Mouse (Mus musculus) hindbrain, embryonic 11.5 days (tissue): ENCODE measurements around the gene 4930505A04Rik. TPM values are rescaled to one million over a fixed set of nuclear protein-coding genes. Genes with fewer than 3 reads are reported as not detected.
"Not testable (repeated sequence)": the region's sequence is repeated elsewhere in the genome, so short reads cannot be mapped to it uniquely, and the experiment has no call there.

ENCODE experiments used
- ATAC-seq: fragments of 200-750 bp; cut with Nextera tagmentation; 2 replicates; pipeline ENCODE4 v1.8.0; 2017; ENCODE audit warnings: mild to moderate bottlenecking, moderate TSS enrichment, moderate library complexity; ENCODE audit not compliant: low FRiP score
- DNase-seq: peaks from one replicate; pipeline ENCODE4 v3.0.0-alpha.2; 2015; ENCODE audit warnings: low spot score
- H3K27ac ChIP-seq: fragments of 300-500 bp; sonication (generic); 2 replicates; pipeline ENCODE4 v1.5.1; 2014; ENCODE audit warnings: mild to moderate bottlenecking, low read depth, low read length
- H3K27me3 ChIP-seq: fragments of 300-500 bp; sonication (generic); 2 replicates; pipeline ENCODE4 v1.6.1; 2014; ENCODE audit warnings: mild to moderate bottlenecking, low read length, moderate library complexity, mixed read lengths; ENCODE audit not compliant: control insufficient read depth, insufficient read depth
- H3K36me3 ChIP-seq: fragments of 300-500 bp; sonication (generic); 2 replicates; pipeline ENCODE4 v1.6.1; 2014; ENCODE audit warnings: mild to moderate bottlenecking, low read length, moderate library complexity, mixed read lengths; ENCODE audit not compliant: control insufficient read depth, insufficient read depth
- H3K4me1 ChIP-seq: fragments of 300-500 bp; sonication (generic); replicated peaks from 2 replicates; pipeline ENCODE4 v1.6.1; 2014; ENCODE audit warnings: low read length, mixed read lengths; ENCODE audit not compliant: control insufficient read depth, insufficient read depth
- H3K4me2 ChIP-seq: fragments of 300-500 bp; sonication (generic); replicated peaks from 2 replicates; pipeline ENCODE4 v1.6.1; 2014; ENCODE audit warnings: mild to moderate bottlenecking, low read depth, low read length
- H3K4me3 ChIP-seq: fragments of 300-500 bp; sonication (generic); 2 replicates; pipeline ENCODE4 v1.5.1; 2014; ENCODE audit warnings: low read depth, low read length
- H3K9ac ChIP-seq: fragments of 300-500 bp; sonication (generic); 2 replicates; pipeline ENCODE4 v1.6.1; 2014; ENCODE audit warnings: low read depth, low read length
- H3K9me3 ChIP-seq: fragments of 300-500 bp; sonication (generic); 2 replicates; pipeline ENCODE4 v1.6.1; 2016; ENCODE audit warnings: low read length; ENCODE audit not compliant: control insufficient read depth
- WGBS: fragments of 180-500 bp; shearing (Covaris S2); extraction: QIAGEN DNeasy Blood & Tissue Kit; methylation state at CpG from one replicate; pipeline ENCODE4 v1.1.7; 2014; 5-methylcytosine and 5-hydroxymethylcytosine counted together
- polyA plus RNA-seq: library from polyadenylated mRNA; unstranded; fragments of >200 nt; fragmentation: Nextera tagmentation; extraction: Ambion mirVana; gene quantifications from 2 replicates; pipeline ENCODE4 v1.2.1, GENCODE M21; 2014

The 4930505A04Rik gene
- polyA plus RNA-seq, 1 experiment from 2014 or later: not detected

DNA sequence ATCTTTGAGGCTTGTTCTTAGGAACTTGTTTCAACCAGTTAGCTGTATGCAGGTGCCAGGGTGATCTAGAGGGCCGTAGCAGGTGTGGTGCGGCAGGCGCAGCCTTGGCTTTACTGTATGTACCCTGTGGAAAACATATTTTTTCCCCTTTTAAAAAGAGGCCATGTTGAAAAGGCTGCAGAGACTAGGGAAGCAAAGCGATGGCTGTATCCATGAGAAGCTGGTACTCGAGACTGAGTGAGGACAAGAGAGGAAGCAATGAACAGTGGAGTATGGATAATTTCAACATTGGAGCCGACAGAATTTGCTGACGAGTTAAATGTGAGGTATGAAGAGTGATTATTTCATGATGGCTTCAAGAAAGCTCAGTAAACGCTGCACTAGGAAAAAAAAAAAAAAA lies 440 bp downstream of the 4930505A04Rik start:
- H3K4me3 ChIP-seq: no peak overlapping the region
- no peak overlapping the region for H3K9ac ChIP-seq
- H3K27me3 ChIP-seq: no peaks in the 10 kb centered on the region
- H3K9me3 ChIP-seq: no peaks in the 10 kb centered on the region
- H3K36me3 ChIP-seq: no peaks in the 10 kb centered on the region
- no peak overlapping the region for H3K4me2 ChIP-seq
- DNase-seq: peak; percentile 6
- 75% methylated on average over 8 of the region's 8 CpGs for WGBS
- H3K4me1 ChIP-seq: no peaks in the 10 kb centered on the region
- no peak overlapping the region for H3K27ac ChIP-seq
- no peak; the same call in 1 of the 2 replicates for ATAC-seq

GRCm38 (mm10) chr11:30454331-30454730 lies 17.3 kb downstream of the 4930505A04Rik start:
- no peak for ATAC-seq
- H3K4me3 ChIP-seq: no peak overlapping the region
- WGBS: 93% methylated on average over 4 of the region's 4 CpGs

GRCm38 (mm10) chr11:30448126-30448525 lies 23.5 kb downstream of the 4930505A04Rik start:
- no peaks in the 10 kb centered on the region for H3K4me1 ChIP-seq
- no peaks in the 10 kb centered on the region for H3K9me3 ChIP-seq
- H3K4me2 ChIP-seq: no peak overlapping the region
- H3K9ac ChIP-seq: no peak overlapping the region
- no peaks in the 10 kb centered on the region for H3K27me3 ChIP-seq
- no peak overlapping the region for H3K4me3 ChIP-seq
- ATAC-seq (no peak), DNase-seq (no peak)
- H3K27ac ChIP-seq: no peak overlapping the region
- H3K36me3 ChIP-seq: no peaks in the 10 kb centered on the region
- 94% methylated on average over 2 of the region's 2 CpGs for WGBS

More at GRCm38 (mm10) chr11:30454331-30454730, 17.3 kb downstream of the 4930505A04Rik start:
- Histone ChIP-seq H3K27ac (no peak overlapping the region), H3K4me2 (no peak overlapping the region), H3K27me3 (no peaks in the 10 kb centered on the region), H3K36me3 (no peaks in the 10 kb centered on the region), H3K9ac (no peak overlapping the region), H3K4me1 (no peaks in the 10 kb centered on the region), H3K9me3 (no peaks in the 10 kb centered on the region)
- DNase-seq: no peak

- Histone ChIP-seq H3K36me3 (no peaks in the 10 kb centered on the region), H3K27me3 (no peaks in the 10 kb centered on the region), H3K9ac (no peak overlapping the region), H3K4me1 (no peaks in the 10 kb centered on the region), H3K4me3 (no peak overlapping the region), H3K9me3 (no peaks in the 10 kb centered on the region), H3K4me2 (no peak overlapping the region), H3K27ac (no peak overlapping the region)
- WGBS: 84% methylated on average over 1 of the region's 1 CpGs
- ATAC-seq: no peak
- DNase-seq: no peak
These were observed 24.1 kb downstream of the 4930505A04Rik start for GRCm38 (mm10) chr11:30447561-30447960.

DNA sequence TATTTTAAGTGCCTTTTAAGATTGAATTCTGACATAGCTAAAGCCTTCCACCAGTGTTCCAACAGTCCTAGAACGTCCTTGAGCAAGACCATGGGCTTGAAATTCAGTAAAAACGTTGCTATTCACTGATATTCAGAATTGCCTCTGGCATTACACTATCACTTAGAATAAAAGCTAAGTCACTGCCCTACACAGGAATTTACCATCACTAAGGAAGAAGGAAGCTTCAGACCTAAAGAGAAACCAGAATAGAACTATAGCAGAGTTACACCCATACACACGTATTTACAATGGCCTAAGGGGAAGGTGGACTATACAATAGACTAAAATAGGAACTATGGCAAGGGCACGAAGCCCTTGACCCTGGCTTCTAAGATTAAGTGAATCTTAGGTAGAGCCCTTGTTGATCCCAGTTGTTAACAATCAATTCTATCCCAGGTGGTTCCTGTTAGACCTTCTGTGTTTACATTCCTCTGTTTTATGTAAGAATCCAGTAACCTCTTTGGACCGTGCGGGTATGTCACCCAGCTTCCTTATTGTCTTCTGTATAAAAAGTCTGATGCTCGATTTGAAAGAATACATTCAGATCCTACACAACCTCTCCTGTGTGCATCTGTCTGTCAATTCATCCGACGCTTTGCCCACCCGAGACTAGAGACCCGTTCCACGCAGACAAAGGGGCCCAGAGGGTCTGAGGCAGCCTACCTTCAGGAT lies 27.3 kb downstream of the 4930505A04Rik start:
- not testable (repeated sequence) for H3K27ac ChIP-seq, DNase-seq, H3K9me3 ChIP-seq, H3K27me3 ChIP-seq, H3K36me3 ChIP-seq, ATAC-seq, H3K4me2 ChIP-seq, H3K9ac ChIP-seq, H3K4me1 ChIP-seq, H3K4me3 ChIP-seq
- WGBS: 88% methylated on average over 12 of the region's 12 CpGs

GRCm38 (mm10) chr11:30443746-30444145 lies 27.9 kb downstream of the 4930505A04Rik start:
- Histone ChIP-seq H3K27ac (no peak overlapping the region), H3K4me3 (no peak overlapping the region), H3K4me1 (no peaks in the 10 kb centered on the region), H3K4me2 (no peak overlapping the region), H3K9ac (no peak overlapping the region), H3K27me3 (no peaks in the 10 kb centered on the region), H3K9me3 (no peaks in the 10 kb centered on the region), H3K36me3 (no peaks in the 10 kb centered on the region)
- no peak for ATAC-seq
- WGBS: 86% methylated on average over 8 of the region's 8 CpGs
- no peak for DNase-seq

- Histone ChIP-seq H3K9me3 (no peaks in the 10 kb centered on the region), H3K27me3 (no peaks in the 10 kb centered on the region), H3K4me1 (no peaks in the 10 kb centered on the region), H3K27ac (no peak overlapping the region), H3K4me2 (no peak overlapping the region), H3K9ac (no peak overlapping the region), H3K4me3 (no peak overlapping the region), H3K36me3 (no peaks in the 10 kb centered on the region)
- DNase-seq (no peak), ATAC-seq (no peak)
- 91% methylated on average over 2 of the region's 2 CpGs for WGBS
These were observed 38.2 kb downstream of the 4930505A04Rik start for GRCm38 (mm10) chr11:30433256-30433950.

DNA sequence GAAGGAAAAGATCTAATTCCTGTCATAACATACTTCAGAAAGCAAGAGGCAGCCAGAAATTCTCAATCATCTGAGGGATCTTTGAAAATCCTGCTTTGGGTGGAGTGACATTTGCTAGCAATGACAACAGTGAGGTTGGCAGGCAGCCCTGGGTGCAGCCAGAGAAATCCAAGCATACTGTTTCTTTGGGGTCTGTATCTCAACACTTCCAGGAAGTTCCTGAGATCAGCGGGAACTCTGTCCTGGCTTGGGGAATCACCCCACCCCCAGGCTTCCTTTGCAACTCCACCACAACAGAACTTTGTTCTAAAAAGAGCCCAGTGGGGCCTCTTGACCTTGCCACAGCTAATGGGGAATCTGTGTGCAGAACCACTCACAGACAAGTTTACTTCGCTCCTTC lies 66.0 kb downstream of the 4930505A04Rik start:
- H3K4me3 ChIP-seq: no peak overlapping the region
- DNase-seq (no peak), ATAC-seq (no peak)
- no peaks in the 10 kb centered on the region for H3K36me3 ChIP-seq
- no peak overlapping the region for H3K9ac ChIP-seq
- 50% methylated on average over 2 of the region's 2 CpGs for WGBS
- no peaks in the 10 kb centered on the region for H3K4me1 ChIP-seq
- no peaks in the 10 kb centered on the region for H3K27me3 ChIP-seq
- H3K4me2 ChIP-seq: no peak overlapping the region
- no peaks in the 10 kb centered on the region for H3K9me3 ChIP-seq
- no peak overlapping the region for H3K27ac ChIP-seq
